Mouse (Mus musculus) 3T3-L1 (cell line): ENCODE results near the gene Fchsd2.

ENCODE experiments used
- DNase-seq: peaks from one replicate; pipeline ENCODE4 v3.0.0-alpha.2; 2015; ENCODE audit warnings: low read depth, low spot score

Fchsd2 gene

DNA sequence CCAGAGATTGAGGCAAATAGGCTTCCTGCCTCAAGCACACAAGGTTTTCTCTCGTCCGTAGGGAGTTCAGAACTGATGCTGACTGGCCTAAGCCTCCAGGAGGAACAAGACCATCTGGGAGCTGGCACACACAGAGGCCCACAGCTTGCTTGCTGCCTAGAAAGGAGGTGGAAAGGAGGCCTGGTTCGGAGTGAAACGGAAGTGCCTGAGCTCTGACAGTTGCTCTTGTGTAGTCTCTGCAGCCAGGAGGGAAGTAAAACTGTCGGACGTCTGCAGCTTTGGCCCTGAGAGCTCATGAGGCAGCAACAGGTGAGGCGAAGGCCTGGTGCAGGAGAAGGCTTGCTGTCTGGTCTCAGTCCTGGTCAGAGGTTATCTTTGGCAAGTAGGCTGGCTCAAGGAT, at the start of gene Fchsd2:
TSS of gene Fchsd2 (plus strand) at position 246 of the 400 bp plus-strand sequence.
- DNase-seq: no peak

DNA sequence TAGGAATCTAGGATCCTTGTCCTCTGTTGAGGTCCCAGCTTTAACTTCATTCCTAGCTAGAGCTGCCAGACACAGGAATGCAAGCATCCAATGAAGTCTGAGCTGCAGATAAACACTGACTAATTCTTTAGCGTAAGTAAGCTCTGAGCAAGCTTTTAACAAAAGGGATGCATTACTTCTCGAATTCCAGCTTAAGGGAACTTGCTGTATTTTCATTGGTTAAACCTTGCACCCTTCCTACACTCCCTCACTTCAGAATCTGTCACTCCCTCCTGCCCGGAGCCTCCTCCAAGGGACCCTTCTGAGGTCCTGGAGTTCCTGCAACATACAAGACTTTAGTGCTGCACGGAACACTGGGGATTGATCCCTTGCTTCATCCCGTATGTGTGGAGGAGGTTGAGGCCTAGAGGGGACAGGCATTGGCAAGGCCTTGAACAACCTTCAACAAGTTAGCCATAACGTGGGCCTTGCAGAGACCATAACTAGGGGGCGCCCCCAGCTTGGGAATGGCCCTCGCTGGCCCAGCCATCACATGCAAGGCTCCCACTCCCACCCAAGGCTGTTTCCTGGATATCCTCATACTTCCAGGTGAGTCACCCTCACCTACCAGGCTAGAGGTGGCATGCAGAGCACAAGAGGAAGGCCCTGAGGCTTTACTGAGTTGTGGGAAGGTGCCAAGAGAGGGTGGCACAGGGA, 48.7 kb upstream of the Fchsd2 start:
- no peak for DNase-seq

DNA sequence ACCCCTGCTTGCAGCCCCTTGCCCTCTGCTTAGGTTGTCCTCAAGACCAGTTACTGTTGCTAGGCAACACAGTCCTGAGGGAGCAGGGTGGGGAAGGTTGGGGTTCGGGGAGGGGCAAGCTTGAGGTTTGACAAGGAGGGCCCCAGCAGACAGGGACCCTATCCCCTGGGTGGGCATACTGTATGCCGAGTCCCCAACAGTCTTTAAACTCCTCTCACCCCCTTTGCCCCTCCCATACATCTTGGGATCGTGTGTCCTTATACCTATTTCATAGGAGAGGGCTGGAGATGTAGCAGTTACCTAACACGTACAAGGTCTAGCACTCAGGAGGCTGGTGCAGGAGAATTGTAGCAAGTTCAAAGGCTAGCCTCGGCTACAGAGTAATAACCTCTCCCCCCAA, 44.4 kb upstream of the Fchsd2 start:
- no peak for DNase-seq

DNA sequence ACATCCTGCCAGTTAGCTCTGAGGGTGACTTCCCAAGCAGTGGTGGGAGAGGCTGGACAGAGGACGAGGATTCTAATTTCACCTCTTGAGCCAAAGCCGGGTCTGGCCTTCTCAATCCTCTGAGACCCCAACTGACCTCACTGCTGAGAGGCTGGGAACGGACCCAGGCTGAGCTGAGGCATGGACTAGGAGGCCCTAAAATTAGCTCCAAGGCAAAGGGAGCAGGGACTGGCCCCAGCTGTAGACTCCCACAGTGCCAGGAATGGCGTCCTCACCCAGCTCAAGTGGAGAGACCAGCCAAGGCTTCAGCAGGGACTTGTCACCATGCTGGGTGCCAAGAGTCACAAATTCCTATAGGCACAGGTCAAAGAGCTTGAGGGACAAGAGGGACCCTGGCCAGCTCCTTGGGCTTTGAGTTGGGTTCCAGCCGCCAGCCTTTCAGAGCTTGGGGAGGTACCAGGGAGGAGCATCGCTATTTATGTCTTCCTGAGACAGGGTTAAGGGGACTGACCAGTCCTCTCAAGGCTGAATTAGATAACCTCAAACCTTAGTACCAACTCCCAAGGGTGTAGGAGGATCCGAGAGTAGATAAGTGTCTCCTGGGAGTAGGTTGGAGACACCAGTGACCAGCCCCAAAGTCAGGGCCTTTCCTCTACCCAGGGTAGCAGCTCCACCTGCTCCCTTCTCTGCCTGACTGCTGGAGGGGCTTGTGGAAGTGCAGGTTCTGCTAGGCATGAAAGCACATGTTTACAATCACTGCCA, 43.2 kb upstream of the Fchsd2 start:
- no peak for DNase-seq

DNA sequence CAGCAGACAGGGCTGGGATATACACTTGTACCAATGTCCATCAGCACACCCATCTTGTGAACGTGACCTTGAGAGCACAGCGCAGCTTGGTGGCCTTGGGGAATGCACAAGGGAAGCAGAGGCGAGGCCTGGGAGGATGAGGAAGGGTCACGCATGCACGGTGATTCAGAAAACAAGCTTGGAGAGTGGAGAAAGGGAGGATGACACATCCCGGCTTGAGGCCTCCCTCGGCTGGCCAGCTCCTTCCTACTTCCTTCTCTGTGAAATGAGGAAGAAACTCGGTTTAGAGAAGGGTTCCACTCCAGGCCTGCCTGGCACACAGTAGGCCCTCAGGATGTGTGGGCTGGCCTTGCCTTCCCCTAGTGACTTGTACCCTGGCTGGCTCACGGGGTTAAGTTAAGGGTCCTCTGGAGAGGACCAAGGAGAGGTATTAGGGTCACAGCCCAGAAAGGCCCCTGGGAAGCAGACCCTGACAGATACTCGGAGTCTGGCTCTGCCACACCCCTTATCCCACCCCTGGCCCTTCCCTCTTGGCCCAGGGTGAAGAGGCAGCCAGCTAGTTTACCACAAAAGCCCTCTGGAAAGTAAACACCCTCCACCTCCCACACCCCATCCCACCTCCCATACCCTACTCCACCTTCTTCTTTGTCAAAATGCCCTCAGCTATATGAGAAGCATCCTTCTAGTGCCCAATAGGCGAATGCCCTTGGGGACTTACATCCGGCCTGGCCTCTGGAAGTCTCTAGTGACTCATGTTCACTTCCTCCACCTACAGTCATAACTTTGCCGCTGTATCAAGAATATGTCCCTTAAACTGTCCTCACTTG, 41.7 kb upstream of the Fchsd2 start:
- DNase-seq: peak; percentile 49

DNA sequence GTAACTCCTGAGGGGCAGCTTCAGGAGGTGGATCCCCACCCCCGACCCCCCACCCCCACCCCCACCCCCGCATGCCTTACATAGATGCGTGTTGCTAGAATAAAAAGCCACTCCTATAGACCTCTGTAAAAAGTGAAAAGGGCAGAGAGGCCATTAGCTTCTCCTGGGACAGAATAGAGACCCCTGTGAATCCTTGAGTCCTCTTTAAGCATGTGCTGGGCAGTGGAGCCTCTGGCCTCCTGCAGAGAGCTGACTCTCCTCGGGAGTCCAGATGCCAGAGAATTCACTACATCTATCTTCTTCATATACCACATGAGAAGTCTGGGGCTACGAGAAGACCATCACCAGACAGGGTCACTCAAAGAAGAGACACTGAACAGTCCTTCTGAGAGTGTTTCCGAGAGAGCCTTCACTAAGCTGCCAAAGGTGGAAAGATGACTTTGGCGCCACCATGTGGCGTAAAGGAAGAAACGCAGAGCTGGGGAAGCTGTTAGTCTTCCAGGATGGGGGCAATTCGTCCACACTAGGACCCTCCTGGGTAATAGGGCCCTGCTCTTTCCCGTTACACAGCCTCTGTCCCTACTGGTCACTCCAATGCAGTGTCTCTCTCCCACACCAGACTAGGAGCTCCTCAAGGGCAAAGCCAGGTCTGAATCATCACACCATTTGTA, 41.0 kb upstream of the Fchsd2 start:
- DNase-seq: peak; percentile 81

DNA sequence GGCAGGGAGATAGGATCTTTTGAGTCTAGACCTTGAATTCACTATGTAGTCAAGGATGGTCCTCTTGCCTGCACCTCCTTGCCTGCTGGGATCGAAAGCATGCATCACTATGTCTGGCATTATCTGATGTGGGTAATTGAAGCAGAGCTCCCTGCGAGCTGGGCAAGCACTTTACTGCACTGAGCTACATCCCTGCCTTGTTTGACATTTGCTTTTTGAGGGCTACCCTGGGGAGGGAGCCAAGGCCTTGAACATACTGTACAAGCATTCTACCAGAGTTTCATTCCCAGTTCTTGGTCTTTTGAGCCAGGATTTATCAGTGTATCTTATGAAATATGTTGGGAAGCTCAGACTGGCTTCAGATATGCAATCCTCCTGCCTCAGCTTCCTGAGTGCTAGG, 39.5 kb upstream of the Fchsd2 start:
- DNase-seq: no peak

DNA sequence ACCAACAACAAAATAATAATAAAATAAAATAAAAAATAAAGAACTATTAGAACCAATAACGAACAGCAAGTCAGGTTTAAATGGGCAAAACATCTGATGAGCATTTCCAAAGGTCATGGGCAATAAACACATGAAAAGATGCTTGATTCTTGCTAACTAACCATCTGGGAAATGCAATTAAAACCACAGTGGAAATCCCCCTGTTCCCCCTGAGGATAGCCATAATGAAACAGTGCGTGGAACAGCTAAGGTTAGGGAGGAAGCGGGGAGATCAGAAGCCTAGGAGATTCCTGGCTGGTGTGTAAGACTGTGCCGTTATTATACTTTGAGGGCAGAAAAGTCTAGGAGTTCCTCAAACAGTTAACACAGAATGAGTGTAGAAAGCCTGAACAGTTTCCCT, 35.4 kb upstream of the Fchsd2 start:
- peak; percentile 44 for DNase-seq

DNA sequence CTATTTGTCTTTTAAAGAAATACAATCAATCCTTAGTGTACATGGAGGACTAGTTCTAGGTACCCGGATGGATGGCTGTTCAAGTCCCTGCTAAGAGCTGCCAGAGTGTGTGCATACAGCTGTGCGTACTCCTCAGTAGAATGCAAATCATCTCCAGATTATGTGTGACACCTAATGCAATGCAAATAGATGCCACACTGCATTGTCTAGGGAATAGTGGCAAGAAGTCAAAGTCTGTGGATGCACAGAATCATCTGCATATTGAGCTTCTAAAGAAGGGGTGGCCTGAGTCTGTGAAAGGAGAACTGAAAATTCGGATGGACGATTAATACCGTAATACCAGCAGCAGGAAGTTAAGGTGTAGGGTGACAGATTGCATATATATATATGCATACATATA, 33.5 kb upstream of the Fchsd2 start:
- no peak for DNase-seq

DNA sequence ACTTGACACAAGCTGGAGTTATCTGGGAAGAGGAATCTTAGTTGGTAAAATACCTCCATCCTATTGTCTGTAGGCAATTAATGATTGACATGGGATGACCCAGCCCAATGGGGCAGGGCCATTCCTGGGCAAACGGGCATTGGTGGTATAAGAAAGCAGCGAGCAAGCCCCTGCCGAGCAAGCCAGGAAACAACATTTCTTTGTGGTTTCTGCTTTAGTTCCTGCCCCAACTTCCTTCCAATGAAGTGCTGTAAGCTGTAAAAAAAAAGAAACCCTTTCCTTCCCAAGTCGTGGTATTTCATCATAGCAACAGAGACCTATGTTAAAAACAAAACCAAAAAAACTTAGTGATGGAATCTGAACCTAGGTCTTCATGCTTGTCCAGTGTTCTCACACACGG, 32.2 kb upstream of the Fchsd2 start:
- no peak for DNase-seq

DNA sequence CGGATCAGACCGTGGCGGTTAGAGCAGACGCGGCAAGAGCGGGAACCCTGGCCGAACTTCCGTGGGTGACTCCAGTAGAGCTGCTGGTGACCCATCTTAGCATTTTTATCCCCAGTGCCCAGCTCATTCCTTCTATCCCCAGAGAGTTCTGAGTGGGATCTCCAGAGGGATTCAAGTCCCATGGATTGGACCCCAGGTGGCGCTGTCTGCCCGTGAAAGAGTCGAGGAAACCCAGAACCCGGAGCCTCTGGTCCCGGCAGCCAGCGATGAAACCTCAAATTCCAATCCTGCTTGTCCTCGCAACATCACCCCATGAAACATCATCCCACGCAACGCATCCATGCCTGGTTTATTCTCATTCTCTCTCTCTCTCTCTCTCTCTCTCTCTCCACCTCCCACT, 31.3 kb upstream of the Fchsd2 start:
- peak; percentile 68 for DNase-seq

DNA sequence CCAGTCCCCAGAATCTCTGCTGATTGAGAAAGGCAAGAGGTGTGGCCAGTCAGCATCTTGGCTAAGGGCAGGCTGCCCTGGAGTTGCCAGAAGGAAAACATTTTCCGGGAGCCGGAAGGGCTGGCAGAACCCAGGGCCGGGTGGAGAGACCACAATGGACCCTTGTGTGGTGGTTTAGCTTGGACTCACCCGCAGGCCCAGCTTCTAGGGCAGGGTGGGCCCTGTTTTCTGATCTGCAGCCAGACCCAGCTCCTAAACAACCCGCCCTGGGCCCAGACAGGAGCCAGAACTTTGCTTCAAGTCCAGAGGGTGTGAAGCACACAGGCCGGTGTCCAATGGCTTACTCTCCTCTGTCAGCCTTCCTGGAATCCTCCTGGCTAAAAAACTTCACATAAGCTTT, 30.4 kb upstream of the Fchsd2 start:
- DNase-seq: no peak

DNA sequence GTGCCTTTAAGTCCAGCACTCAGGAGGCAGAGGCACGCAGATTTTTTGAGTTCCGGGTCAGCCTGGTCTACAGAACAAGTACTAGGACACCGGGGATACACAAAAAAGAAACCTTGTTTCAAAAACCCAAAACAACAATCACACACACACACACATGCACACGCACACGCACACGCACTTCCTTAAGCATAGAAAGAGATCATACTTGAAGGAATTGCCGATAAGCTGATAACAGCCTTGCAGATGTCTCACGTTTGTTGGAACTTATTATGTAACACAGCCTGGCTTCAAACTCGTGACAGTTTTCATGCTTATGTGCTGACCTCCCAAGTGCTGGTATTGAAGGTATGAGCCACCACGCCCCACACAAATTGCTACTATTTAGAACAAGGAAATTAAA, 29.1 kb upstream of the Fchsd2 start:
- no peak for DNase-seq

DNA sequence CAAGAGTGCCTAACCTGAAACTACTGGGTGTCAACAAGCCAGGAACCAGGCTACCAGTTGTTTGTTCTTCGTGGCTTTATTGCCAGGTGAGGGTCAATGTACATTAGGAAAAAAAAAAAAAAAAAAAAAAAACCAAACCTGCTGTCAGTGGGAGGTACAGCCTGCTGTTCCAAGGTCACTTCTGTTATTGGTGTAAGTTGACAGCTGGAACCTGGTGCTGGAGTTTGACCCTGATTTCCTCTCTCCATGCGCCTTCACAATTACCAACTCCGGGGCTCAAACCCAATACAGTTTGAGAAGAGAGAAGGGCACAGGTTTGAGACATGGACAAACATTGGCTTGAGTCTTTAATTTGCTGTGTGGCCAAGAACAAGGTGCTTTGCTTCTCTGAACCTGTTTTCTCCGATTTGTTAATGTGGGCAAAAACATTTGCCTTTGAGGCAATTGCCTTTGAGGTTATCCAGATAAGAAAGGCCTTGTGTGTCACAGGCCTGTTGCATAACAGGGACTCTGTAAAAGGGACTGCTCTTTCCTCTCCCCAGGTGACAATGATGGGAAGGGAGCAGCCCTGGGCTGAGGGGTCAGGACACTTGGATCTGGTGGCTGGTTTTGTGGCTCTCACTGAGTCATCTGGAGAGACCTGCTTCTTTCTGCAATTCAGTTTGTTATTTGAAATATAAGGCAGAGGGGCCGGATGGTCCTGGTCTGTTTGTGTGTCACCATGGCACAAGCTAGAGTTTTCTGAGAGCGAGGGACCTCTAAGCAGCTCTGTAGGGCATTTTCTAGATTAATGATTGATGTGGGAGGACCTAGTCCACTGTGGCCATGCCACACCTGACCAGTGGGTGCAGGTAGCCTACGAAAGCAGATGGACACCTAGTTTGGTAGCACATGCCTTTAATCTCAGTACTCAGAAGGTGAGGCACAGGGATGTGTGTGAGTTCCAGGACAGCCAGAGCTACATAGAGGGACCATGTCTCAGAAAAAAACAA, 27.7 kb upstream of the Fchsd2 start:
- DNase-seq: no peak

DNA sequence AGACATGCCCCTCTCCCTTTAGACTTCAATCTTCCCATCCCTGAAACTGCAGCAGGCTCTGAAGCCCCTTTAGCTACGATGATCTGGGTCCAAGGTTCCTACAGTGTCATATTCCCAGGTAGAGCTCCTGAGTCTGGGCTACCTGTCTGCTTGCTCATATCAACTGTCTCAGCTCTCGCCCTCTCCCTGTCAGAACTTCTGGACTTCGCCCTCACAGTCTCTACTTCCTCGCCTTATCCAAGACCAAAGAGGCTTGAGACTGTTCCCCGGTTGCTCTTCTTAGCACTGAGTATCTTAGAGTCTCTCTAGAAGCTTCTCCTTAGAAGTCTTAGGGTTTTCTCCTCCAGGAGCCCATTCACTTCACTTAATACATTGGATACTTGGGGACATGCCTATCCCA, 26.7 kb upstream of the Fchsd2 start:
- DNase-seq: no peak

DNA sequence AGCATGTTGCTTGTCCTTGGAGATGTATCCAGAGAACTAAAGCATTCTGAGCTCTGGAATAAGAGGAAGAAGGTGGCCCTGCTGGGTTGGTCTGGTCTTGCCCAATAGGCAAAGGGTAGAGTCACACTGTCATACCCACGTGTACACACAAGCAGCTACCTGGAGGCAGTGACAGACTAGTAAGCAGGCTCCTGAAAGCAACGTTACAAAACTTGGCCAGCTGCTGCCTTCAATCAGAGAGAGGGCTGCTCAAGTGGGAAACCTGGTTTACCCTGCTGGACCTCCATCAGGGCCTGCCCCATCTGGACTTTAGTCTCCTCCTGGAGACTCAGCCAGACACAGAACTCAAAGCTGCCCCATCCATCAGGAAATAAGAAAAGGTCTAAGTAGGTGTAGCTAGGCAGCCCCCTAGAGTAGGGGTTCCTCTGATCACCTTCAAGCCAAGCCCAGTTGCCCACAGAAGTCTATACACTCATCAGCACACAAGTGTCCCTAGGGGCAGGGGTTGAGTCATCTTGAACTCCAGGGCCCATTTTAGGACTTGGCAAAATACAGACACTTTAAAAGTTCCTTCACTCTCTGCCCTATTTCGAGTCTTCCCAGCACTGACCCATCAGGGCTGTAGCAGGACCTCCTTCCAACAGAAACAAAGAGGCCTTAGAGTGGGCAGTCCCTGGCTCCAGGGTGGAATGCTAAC, 25.9 kb upstream of the Fchsd2 start:
- peak; percentile 47 for DNase-seq

DNA sequence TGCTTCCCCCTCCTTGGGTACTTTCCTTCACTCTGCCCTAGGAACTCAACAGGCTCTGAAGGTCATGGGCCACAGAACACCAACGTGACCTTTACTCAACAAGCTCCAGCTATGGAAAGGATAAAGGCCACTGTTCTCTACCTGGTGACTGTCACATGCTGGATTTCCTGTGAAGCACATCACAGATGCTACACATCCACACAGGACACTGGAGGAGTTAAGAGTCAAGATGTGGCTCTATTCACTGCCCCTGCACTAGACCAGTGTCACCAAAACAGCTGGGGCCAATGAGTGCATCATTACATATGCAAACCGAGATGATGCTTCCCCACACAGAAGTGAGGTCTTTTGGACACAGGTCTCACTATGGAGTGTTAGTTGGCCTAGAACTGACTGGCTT, 25.1 kb upstream of the Fchsd2 start:
- DNase-seq: no peak

DNA sequence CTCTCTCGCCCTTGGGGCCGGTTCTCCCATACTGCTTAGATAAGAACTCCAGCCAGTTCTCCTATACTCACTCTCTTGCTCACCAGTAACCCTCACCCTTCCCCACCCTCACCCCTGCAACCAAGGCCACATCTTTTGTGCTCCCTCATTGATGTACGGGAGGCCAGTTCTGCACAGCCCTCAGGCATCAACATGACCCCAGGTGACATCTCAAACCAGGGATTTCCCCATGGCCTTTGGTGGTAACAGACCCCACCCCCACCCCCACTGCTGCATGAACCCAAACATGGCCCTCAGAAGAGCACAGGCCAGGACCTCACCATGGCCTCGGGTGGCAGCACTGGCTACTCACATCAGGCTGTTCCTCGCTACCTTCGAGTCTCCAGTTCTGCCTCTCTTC, 23.4 kb upstream of the Fchsd2 start:
- DNase-seq: no peak

DNA sequence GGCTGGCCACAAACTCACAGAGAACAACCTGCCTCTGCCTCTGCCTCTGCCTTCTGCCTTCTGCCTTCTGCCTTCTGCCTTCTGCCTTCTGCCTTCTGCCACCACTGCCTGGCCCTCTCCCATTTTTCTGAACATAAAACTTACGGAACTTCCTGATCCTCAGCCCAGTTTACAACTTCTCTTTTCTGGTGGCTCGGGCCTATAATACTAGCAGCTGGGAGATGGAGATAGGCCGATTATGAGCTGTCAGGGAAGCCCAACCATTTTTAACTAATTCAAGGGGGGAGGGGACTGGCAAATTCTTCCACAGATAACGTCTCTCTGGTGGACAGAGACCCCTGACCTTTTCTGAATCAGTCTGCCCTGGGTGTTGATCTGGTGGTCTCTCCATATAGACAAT, 22.3 kb upstream of the Fchsd2 start:
- DNase-seq: no peak

DNA sequence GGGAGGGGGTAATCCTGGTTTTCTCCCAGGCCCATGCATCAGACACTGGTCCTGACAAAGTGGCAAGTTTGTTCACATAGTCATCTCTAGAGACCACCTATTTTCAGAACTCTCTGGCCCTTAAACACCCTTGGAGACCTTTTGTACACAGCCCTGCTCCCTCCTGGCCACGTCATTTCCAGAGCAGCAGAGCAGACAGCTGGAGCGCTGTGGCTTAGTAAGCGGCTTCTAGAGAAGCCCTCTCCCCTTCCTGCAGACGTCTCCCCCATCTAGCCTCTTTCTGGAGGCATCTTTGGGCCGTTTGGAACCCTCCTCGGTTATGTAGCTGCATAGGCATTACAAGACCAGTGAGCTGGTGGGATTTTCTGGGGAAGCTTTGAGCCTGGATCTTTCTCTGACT, 21.6 kb upstream of the Fchsd2 start:
- DNase-seq: no peak
